ENCODE assay signal across 21 mouse cellular contexts in genomic region chr7:129134176-129134575, GRCm38 (mm10).
A peak's percentile ranks its signal among the peaks of the same experiment; 100 is the strongest.
DNase-seq lines count a peak whose midpoint lies in the region; ATAC-seq and TF ChIP-seq lines count a peak whose summit lies in the region.
"Had no signal": no experiment of that assay in that cellular context is flagged by ENCODE, and none has a peak within 500 bp of the region (broad histone marks: within the 10 kb centered on the region; RNA-seq: fewer than 3 reads in every experiment).

No protein-coding gene starts in this region.

- intact Hi-C loops in heart, postnatal 36 days (cut with DNase I), result no loop called here

- H3K4me1 ChIP-seq in heart, embryonic 12.5 days (replicated peaks), result peaks cover 7% of the 10 kb centered on the region
- peaks cover 27% of the 10 kb centered on the region for H3K4me1 ChIP-seq in midbrain, embryonic 10.5 days
- no peaks in the 10 kb centered on the region for H3K4me1 ChIP-seq in midbrain, embryonic 16.5 days (ENCODE audit: control insufficient read depth, insufficient read depth, low read length)
- H3K4me1 ChIP-seq in cerebellum, adult 2 months (ENCODE audit: control insufficient read depth, insufficient read depth, low read length), result no peaks in the 10 kb centered on the region
- H3K4me1 ChIP-seq: kidney, embryonic 15.5 days; limb, embryonic 13.5 days; megakaryocyte, embryonic 14.5 days had no signal

- H3K27me3 ChIP-seq in heart, embryonic 12.5 days (replicated peaks), result no peaks in the 10 kb centered on the region
- H3K27me3 ChIP-seq in midbrain, embryonic 10.5 days (ENCODE audit: low read depth, poor library complexity, severe bottlenecking), result peaks cover 9% of the 10 kb centered on the region; the same call in 1 of the 2 replicates
- no peaks in the 10 kb centered on the region for H3K27me3 ChIP-seq in midbrain, embryonic 16.5 days (ENCODE audit: control insufficient read depth, insufficient read depth, low read depth, low read length)
- H3K27me3 ChIP-seq in cerebellum, adult 2 months (ENCODE audit: control insufficient read depth, insufficient read depth, low read length), result no peaks in the 10 kb centered on the region
- H3K27me3 ChIP-seq: kidney, embryonic 15.5 days; limb, embryonic 13.5 days; megakaryocyte, embryonic 14.5 days; neural tube, embryonic 12.5 days had no signal

- no peak overlapping the region for H3K9ac ChIP-seq in heart, embryonic 12.5 days
- H3K9ac ChIP-seq in midbrain, embryonic 16.5 days (ENCODE audit: low read depth, low read length), result no peak overlapping the region
- H3K9ac ChIP-seq: kidney, embryonic 15.5 days; limb, embryonic 13.5 days; liver, embryonic 14.5 days; lung, embryonic 14.5 days; neural tube, embryonic 12.5 days had no signal

- ATAC-seq in heart, embryonic 12.5 days (ENCODE audit: insufficient number of reproducible peaks, low FRiP score), result no peak
- no peak for ATAC-seq in midbrain, embryonic 16.5 days

- TF ChIP-seq POLR2A in cerebellum, adult 2 months (IDR thresholded peaks at IDR 0.05; ENCODE audit: borderline replicate concordance, insufficient read depth, low read length), result no peak

- no peaks in the 10 kb centered on the region for H3K9me3 ChIP-seq in heart, embryonic 12.5 days (replicated peaks)
- no peaks in the 10 kb centered on the region for H3K9me3 ChIP-seq in midbrain, embryonic 10.5 days (replicated peaks)
- H3K9me3 ChIP-seq in midbrain, embryonic 16.5 days (replicated peaks; ENCODE audit: control insufficient read depth, low read length, poor library complexity, severe bottlenecking), result no peaks in the 10 kb centered on the region
- H3K9me3 ChIP-seq: embryonic facial prominence, embryonic 10.5 days; kidney, embryonic 15.5 days; limb, embryonic 13.5 days; neural tube, embryonic 12.5 days had no signal

- H3K4me3 ChIP-seq in heart, embryonic 12.5 days, result no peak overlapping the region
- H3K4me3 ChIP-seq in midbrain, embryonic 10.5 days, result no peak overlapping the region
- no peak overlapping the region for H3K4me3 ChIP-seq in midbrain, embryonic 16.5 days (ENCODE audit: low read depth, low read length)
- H3K4me3 ChIP-seq in cerebellum, adult 2 months (replicated peaks; ENCODE audit: insufficient read depth, low read depth, low read length), result no peak overlapping the region
- H3K4me3 ChIP-seq: embryonic facial prominence, embryonic 10.5 days; kidney, embryonic 15.5 days; limb, embryonic 13.5 days; megakaryocyte, embryonic 14.5 days; neural tube, embryonic 12.5 days had no signal

- no peak for DNase-seq in heart, postnatal 36 days
- DNase-seq in midbrain, embryonic 10.5 days (ENCODE audit: low spot score), result peak; percentile 35
- DNase-seq in R1 (ENCODE audit: low read depth, low spot score), result peak; percentile 34
- DNase-seq in embryo, embryonic 10.5 days (ENCODE audit: low spot score), result peak; percentile 47
- DNase-seq in urinary bladder, adult 18-20 months (ENCODE audit: low spot score in 2 of 2), result no peak
- DNase-seq in cerebellum, adult 2 months, result no peak
- DNase-seq: adrenal gland, adult 2 months; cerebellum, adult 18-20 months; cerebellum, postnatal 25 days; kidney, adult 11 months; layer of hippocampus, adult 9-11 months; lung, embryonic 14.5 days had no signal

- no peak overlapping the region for H3K4me2 ChIP-seq in heart, embryonic 12.5 days
- no peak overlapping the region for H3K4me2 ChIP-seq in midbrain, embryonic 16.5 days (ENCODE audit: low read length)
- H3K4me2 ChIP-seq: heart, embryonic 11.5 days; kidney, embryonic 15.5 days; limb, embryonic 13.5 days; lung, embryonic 14.5 days; neural tube, embryonic 12.5 days had no signal

- no peak for TF ChIP-seq CTCF in cerebellum, adult 2 months (IDR thresholded peaks at IDR 0.05; ENCODE audit: borderline replicate concordance, insufficient read depth, low read depth, low read length)

- H3K36me3 ChIP-seq in heart, embryonic 12.5 days, result no peaks in the 10 kb centered on the region
- H3K36me3 ChIP-seq in midbrain, embryonic 10.5 days, result no peaks in the 10 kb centered on the region
- no peaks in the 10 kb centered on the region for H3K36me3 ChIP-seq in midbrain, embryonic 16.5 days (ENCODE audit: control insufficient read depth, insufficient read depth, low read length)
- H3K36me3 ChIP-seq: embryonic facial prominence, embryonic 10.5 days; kidney, embryonic 15.5 days; limb, embryonic 13.5 days; neural tube, embryonic 12.5 days had no signal

- 0 out of 2 replicates have a peak overlapping the region, but pooled peaks have one; percentile 29 for H3K27ac ChIP-seq in heart, embryonic 12.5 days (ENCODE audit: poor library complexity, severe bottlenecking)
- H3K27ac ChIP-seq in midbrain, embryonic 10.5 days (replicated peaks), result peak overlapping the region; percentile 72
- H3K27ac ChIP-seq in midbrain, embryonic 16.5 days (ENCODE audit: low read length), result no peak overlapping the region; the same call in 1 of the 2 replicates
- no peak overlapping the region for H3K27ac ChIP-seq in cerebellum, adult 2 months (ENCODE audit: insufficient read depth, low read length)
- H3K27ac ChIP-seq: embryonic facial prominence, embryonic 10.5 days; kidney, embryonic 15.5 days; limb, embryonic 13.5 days; liver, embryonic 14.5 days; neural tube, embryonic 12.5 days had no signal

Comparison
In these comparisons a context has a peak if more than half of its experiments do, and no peak if none do; other contexts are left out.
1. H3K27ac ChIP-seq: peak in heart, embryonic 12.5 days (single experiment) and midbrain, embryonic 10.5 days (single experiment); none in midbrain, embryonic 16.5 days (single experiment) and cerebellum, adult 2 months (single experiment).
2. DNase-seq: peak in midbrain, embryonic 10.5 days (single experiment), R1 (single experiment) and embryo, embryonic 10.5 days (single experiment); none in heart, postnatal 36 days (0 of 2), urinary bladder, adult 18-20 months (0 of 2) and cerebellum, adult 2 months (0 of 2).